Mouse (Mus musculus) hindlimb bud, embryonic 11.5 days (tissue): ENCODE results near the gene Ints4.

ENCODE experiments used
- DNase-seq: peaks from one replicate; pipeline ENCODE4 v3.0.0-alpha.2; 2012; ENCODE audit warnings: low read depth, low spot score; ENCODE audit errors: extremely low spot score

The Ints4 gene

GRCm38 (mm10) chr7:97535531-97535930 lies 54.8 kb downstream of the Ints4 start:
- DNase-seq: no peak

- no peak for DNase-seq
These were observed 55.8 kb downstream of the Ints4 start for GRCm38 (mm10) chr7:97536571-97536970.

GRCm38 (mm10) chr7:97546462-97546861 lies 65.7 kb downstream of the Ints4 start:
- no peak for DNase-seq

GRCm38 (mm10) chr7:97549301-97549700 lies 68.5 kb downstream of the Ints4 start:
- no peak for DNase-seq

- no peak for DNase-seq
These were observed 69.9 kb downstream of the Ints4 start for GRCm38 (mm10) chr7:97550673-97551072.

GRCm38 (mm10) chr7:97563576-97563975 lies 82.8 kb downstream of the Ints4 start:
- DNase-seq: no peak

GRCm38 (mm10) chr7:97569372-97569771 lies 88.6 kb downstream of the Ints4 start:
- no peak for DNase-seq

- DNase-seq: no peak
These were observed 89.6 kb downstream of the Ints4 start for GRCm38 (mm10) chr7:97570389-97570788.

GRCm38 (mm10) chr7:97578361-97579066 lies 97.8 kb downstream of the Ints4 start:
- DNase-seq: no peak

GRCm38 (mm10) chr7:97579067-97579975 lies 98.6 kb downstream of the Ints4 start, which contains the start of the genes Aamdc and Rsf1:
TSS of gene Aamdc (minus strand) at chr7:97579497.
TSS of gene Rsf1 (plus strand) at chr7:97579889.
- peak; percentile 92 for DNase-seq

- no peak for DNase-seq
These were observed 99.5 kb downstream of the Ints4 start for GRCm38 (mm10) chr7:97579976-97580842.

- DNase-seq: peak; percentile 54
These were observed 100.1 kb downstream of the Ints4 start for GRCm38 (mm10) chr7:97580843-97581214.

GRCm38 (mm10) chr7:97588506-97588905 lies 107.8 kb downstream of the Ints4 start:
- DNase-seq: no peak

GRCm38 (mm10) chr7:97590488-97590887 lies 109.7 kb downstream of the Ints4 start:
- no peak for DNase-seq
